11 mouse cellular contexts compared by ENCODE assay signal in genomic region chr11:96906431-96907161, GRCm38 (mm10). TPM values are rescaled to one million over a fixed set of nuclear protein-coding genes. Genes with fewer than 3 reads are reported as not detected.
DNase-seq lines count a peak whose midpoint lies in the region; ATAC-seq and TF ChIP-seq lines count a peak whose summit lies in the region.
"Had no signal": no experiment of that assay in that cellular context is flagged by ENCODE, and none has a peak within 500 bp of the region (broad histone marks: within the 10 kb centered on the region; RNA-seq: fewer than 3 reads in every experiment).

No protein-coding gene starts in this region.

- no peak for TF ChIP-seq CTCF in liver, adult 2 months (IDR thresholded peaks at IDR 0.05; ENCODE audit: low read depth, low read length)
- no peak for TF ChIP-seq CTCF in liver, postnatal 0 days (IDR thresholded peaks at IDR 0.05; ENCODE audit: low read depth)
- TF ChIP-seq CTCF in midbrain, postnatal 0 days (IDR thresholded peaks at IDR 0.05) = no peak

- no peak overlapping the region for H3K4me2 ChIP-seq in liver, postnatal 0 days (ENCODE audit: low read depth, low read length)
- H3K4me2 ChIP-seq in hindbrain, embryonic 15.5 days = no peak overlapping the region
- H3K4me2 ChIP-seq in midbrain, postnatal 0 days (ENCODE audit: low read depth, low read length, poor library complexity, severe bottlenecking) = no peak overlapping the region

- H3K27ac ChIP-seq in liver, adult 2 months (replicated peaks; ENCODE audit: insufficient read depth, low read depth, low read length) = 0 out of 2 replicates have a peak overlapping the region, but pooled peaks have one; percentile 7
- no peak overlapping the region for H3K27ac ChIP-seq in liver, postnatal 0 days (ENCODE audit: low read depth)
- peak overlapping the region; percentile 70 for H3K27ac ChIP-seq in hindbrain, embryonic 15.5 days (replicated peaks)
- no peak overlapping the region for H3K27ac ChIP-seq in midbrain, postnatal 0 days (ENCODE audit: low read depth, low read length)

- no peak for TF ChIP-seq EP300 in liver, postnatal 0 days (IDR thresholded peaks at IDR 0.05; ENCODE audit: low read depth)

- no peaks in the 10 kb centered on the region for H3K9me3 ChIP-seq in liver, postnatal 0 days (ENCODE audit: low read length)
- H3K9me3 ChIP-seq in hindbrain, embryonic 15.5 days = no peaks in the 10 kb centered on the region
- no peaks in the 10 kb centered on the region for H3K9me3 ChIP-seq in midbrain, postnatal 0 days (ENCODE audit: low read length)

- H3K9ac ChIP-seq in liver, adult 2 months (ENCODE audit: low read depth, low read length) = no peak overlapping the region
- no peak overlapping the region for H3K9ac ChIP-seq in liver, postnatal 0 days (replicated peaks)
- peak overlapping the region; percentile 8; the same call in 1 of the 2 replicates for H3K9ac ChIP-seq in hindbrain, embryonic 15.5 days
- no peak overlapping the region; the same call in 1 of the 2 replicates for H3K9ac ChIP-seq in midbrain, postnatal 0 days (replicated peaks; ENCODE audit: low read length, poor library complexity, severe bottlenecking)

- DNase-seq in liver, adult 2 months (ENCODE audit: extremely low read depth, low read depth, low spot score) = peak; percentile 57
- DNase-seq in liver, postnatal 0 days = no peak
- DNase-seq in gastrocnemius, adult 8-10 months (ENCODE audit: low spot score in 2 of 2) = peak; percentile 73 to 84
- peak; percentile 57 for DNase-seq in midbrain, postnatal 0 days (ENCODE audit: low spot score)
- no peak for DNase-seq in frontal cortex, postnatal 14 days (ENCODE audit: low spot score in 2 of 2)
- DNase-seq in adrenal gland, adult 2 months = no peak
- DNase-seq in adrenal gland, postnatal 36 days = no peak

- H3K79me2 ChIP-seq in liver, adult 2 months (ENCODE audit: control insufficient read depth, insufficient read depth, low read length) = no peaks in the 10 kb centered on the region

- no peak for TF ChIP-seq POLR2A in liver, adult 2 months (IDR thresholded peaks at IDR 0.05; ENCODE audit: extremely low read depth, insufficient read depth, low read length)

- H3K4me1 ChIP-seq in liver, adult 2 months (ENCODE audit: control insufficient read depth, insufficient read depth, low read length) = no peaks in the 10 kb centered on the region
- H3K4me1 ChIP-seq in liver, postnatal 0 days (ENCODE audit: insufficient read depth) = no peaks in the 10 kb centered on the region; the same call in 1 of the 2 replicates
- peaks cover 58% of the 10 kb centered on the region for H3K4me1 ChIP-seq in hindbrain, embryonic 15.5 days (replicated peaks)
- H3K4me1 ChIP-seq in midbrain, postnatal 0 days (ENCODE audit: insufficient read depth, low read length) = no peaks in the 10 kb centered on the region

- ATAC-seq in liver, postnatal 0 days = no peak
- no peak for ATAC-seq in hindbrain, embryonic 15.5 days (ENCODE audit: low FRiP score, low read depth)
- no peak for ATAC-seq in midbrain, postnatal 0 days (ENCODE audit: low FRiP score)
- ATAC-seq: Patski had no signal

- H3K4me3 ChIP-seq in liver, adult 2 months (ENCODE audit: insufficient read depth, low read depth, low read length) = no peak overlapping the region
- H3K4me3 ChIP-seq in liver, postnatal 0 days (ENCODE audit: low read depth, low read length) = no peak overlapping the region
- H3K4me3 ChIP-seq in hindbrain, embryonic 15.5 days = no peak overlapping the region
- no peak overlapping the region for H3K4me3 ChIP-seq in midbrain, postnatal 0 days (ENCODE audit: low read depth, low read length)
- H3K4me3 ChIP-seq: erythroblast, embryonic 14.5 days had no signal

- H3K27me3 ChIP-seq in liver, adult 2 months (ENCODE audit: control insufficient read depth, insufficient read depth, low read length) = no peaks in the 10 kb centered on the region
- H3K27me3 ChIP-seq in liver, postnatal 0 days (ENCODE audit: insufficient read depth, low read length) = no peaks in the 10 kb centered on the region
- H3K27me3 ChIP-seq in hindbrain, embryonic 15.5 days = no peaks in the 10 kb centered on the region
- H3K27me3 ChIP-seq in midbrain, postnatal 0 days (ENCODE audit: insufficient read depth, low read length) = no peaks in the 10 kb centered on the region
- H3K27me3 ChIP-seq: Patski had no signal

- 60% methylated on average over 15 of the region's 15 CpGs for WGBS in liver, adult 2 months
- whole genome bisulfite sequencing in liver, postnatal 0 days (ENCODE audit: insufficient replicate concordance) = 56% methylated on average over 15 of the region's 15 CpGs
- 21% methylated on average over 15 of the region's 15 CpGs for WGBS in hindbrain, embryonic 15.5 days
- 42% methylated on average over 15 of the region's 15 CpGs for WGBS in midbrain, postnatal 0 days

- peaks cover 11% of the 10 kb centered on the region; the same call in 1 of the 2 replicates for H3K36me3 ChIP-seq in liver, adult 2 months (ENCODE audit: control insufficient read depth, insufficient read depth, low read length)
- peaks cover 31% of the 10 kb centered on the region for H3K36me3 ChIP-seq in liver, postnatal 0 days (replicated peaks; ENCODE audit: insufficient read depth, low read length)
- H3K36me3 ChIP-seq in hindbrain, embryonic 15.5 days = peaks cover 6% of the 10 kb centered on the region; the same call in 1 of the 2 replicates
- peaks cover 12% of the 10 kb centered on the region for H3K36me3 ChIP-seq in midbrain, postnatal 0 days (ENCODE audit: insufficient read depth, low read length)

RNA-seq across cellular contexts. Expression of gene Cdk5rap3, which starts 9.7 kb away (rescaled TPM):
- total RNA-seq in liver, adult 2 months (2014; rRNA removed) = 44.1 and 52.2 TPM in 2 replicates
- polyA plus RNA-seq in liver, adult 2 months (2012; rRNA removed) = 36.6 and 50.5 TPM in 2 replicates
- 38.3 and 38.4 TPM in 2 replicates for polyA plus RNA-seq in liver, postnatal 0 days (2015; fragmentation: Nextera tagmentation; extraction: Ambion mirVana)
- 10 to 100 TPM; 23.0 to 30.7 (median 27.9) TPM for total RNA-seq in gastrocnemius, adult 8-10 months (2022)
- 81.6 and 82.8 TPM in 2 replicates for polyA plus RNA-seq in hindbrain, embryonic 15.5 days (2015; fragmentation: Nextera tagmentation; extraction: Ambion mirVana)
- 43.6 and 48.3 TPM in 2 replicates for total RNA-seq in midbrain, postnatal 0 days (2014; rRNA removed)
- polyA plus RNA-seq in midbrain, postnatal 0 days (2015; fragmentation: Nextera tagmentation; extraction: Ambion mirVana) = 83.9 and 85.1 TPM in 2 replicates
- total RNA-seq in adrenal gland, adult 2 months (2021) = 10 to 100 TPM; 39.8 to 52.9 TPM
- 32.8 and 35.4 TPM in 2 replicates for polyA plus RNA-seq in adrenal gland, adult 2 months (2012; rRNA removed)
- total RNA-seq in adrenal gland, postnatal 36 days (2021) = 10 to 100 TPM; 44.1 to 58.8 TPM

RNA-seq across cellular contexts. Expression of gene Prr15l, which starts 21.3 kb away (rescaled TPM):
- 0.34 and 0.46 TPM in 2 replicates for total RNA-seq in liver, adult 2 months (2014; rRNA removed)
- polyA plus RNA-seq in liver, adult 2 months (2012; rRNA removed) = 0.60 and 0.64 TPM in 2 replicates
- 10.1 and 13.9 TPM in 2 replicates for polyA plus RNA-seq in liver, postnatal 0 days (2015; fragmentation: Nextera tagmentation; extraction: Ambion mirVana)
- total RNA-seq in gastrocnemius, adult 8-10 months (2022) = not detected
- polyA plus RNA-seq in hindbrain, embryonic 15.5 days (2015; fragmentation: Nextera tagmentation; extraction: Ambion mirVana) = 0.35 and 0.41 TPM in 2 replicates
- 0.27 TPM in 1 of 2 replicates, not detected in the other for total RNA-seq in midbrain, postnatal 0 days (2014; rRNA removed)
- 0.51 and 0.56 TPM in 2 replicates for polyA plus RNA-seq in midbrain, postnatal 0 days (2015; fragmentation: Nextera tagmentation; extraction: Ambion mirVana)
- under 1 TPM; 0.52 to 0.66 TPM for total RNA-seq in adrenal gland, adult 2 months (2021)
- not detected in 2 replicates for polyA plus RNA-seq in adrenal gland, adult 2 months (2012; rRNA removed)
- under 1 TPM; 0.16 to 0.66 TPM for total RNA-seq in adrenal gland, postnatal 36 days (2021)

RNA-seq across cellular contexts. Expression of gene Pnpo, which starts 37.2 kb away (rescaled TPM):
- 113 and 126 TPM in 2 replicates for total RNA-seq in liver, adult 2 months (2014; rRNA removed)
- 170 and 175 TPM in 2 replicates for polyA plus RNA-seq in liver, adult 2 months (2012; rRNA removed)
- 271 and 273 TPM in 2 replicates for polyA plus RNA-seq in liver, postnatal 0 days (2015; fragmentation: Nextera tagmentation; extraction: Ambion mirVana)
- 1 to 10 TPM; 7.4 to 9.3 (median 8.0) TPM for total RNA-seq in gastrocnemius, adult 8-10 months (2022)
- polyA plus RNA-seq in hindbrain, embryonic 15.5 days (2015; fragmentation: Nextera tagmentation; extraction: Ambion mirVana) = 30.4 and 32.5 TPM in 2 replicates
- total RNA-seq in midbrain, postnatal 0 days (2014; rRNA removed) = 26.9 and 28.6 TPM in 2 replicates
- 36.8 and 37.4 TPM in 2 replicates for polyA plus RNA-seq in midbrain, postnatal 0 days (2015; fragmentation: Nextera tagmentation; extraction: Ambion mirVana)
- 10 to 100 TPM; 29.3 to 37.4 TPM for total RNA-seq in adrenal gland, adult 2 months (2021)
- 43.0 and 52.9 TPM in 2 replicates for polyA plus RNA-seq in adrenal gland, adult 2 months (2012; rRNA removed)
- total RNA-seq in adrenal gland, postnatal 36 days (2021) = 10 to 100 TPM; 29.6 to 34.2 TPM

RNA-seq across cellular contexts. Expression of gene Copz2, which starts 56.9 kb away (rescaled TPM):
- 17.2 and 20.7 TPM in 2 replicates for total RNA-seq in liver, adult 2 months (2014; rRNA removed)
- 43.5 and 48.2 TPM in 2 replicates for polyA plus RNA-seq in liver, adult 2 months (2012; rRNA removed)
- polyA plus RNA-seq in liver, postnatal 0 days (2015; fragmentation: Nextera tagmentation; extraction: Ambion mirVana) = 51.0 and 55.5 TPM in 2 replicates
- 10 to 100 TPM; 22.9 to 30.1 (median 24.3) TPM for total RNA-seq in gastrocnemius, adult 8-10 months (2022)
- polyA plus RNA-seq in hindbrain, embryonic 15.5 days (2015; fragmentation: Nextera tagmentation; extraction: Ambion mirVana) = 21.9 and 25.9 TPM in 2 replicates
- 12.7 and 12.9 TPM in 2 replicates for total RNA-seq in midbrain, postnatal 0 days (2014; rRNA removed)
- 16.7 and 20.3 TPM in 2 replicates for polyA plus RNA-seq in midbrain, postnatal 0 days (2015; fragmentation: Nextera tagmentation; extraction: Ambion mirVana)
- total RNA-seq in adrenal gland, adult 2 months (2021) = 10 to 100 TPM; 57.1 to 76.8 TPM
- polyA plus RNA-seq in adrenal gland, adult 2 months (2012; rRNA removed) = 90.7 and 107 TPM in 2 replicates
- 10 to 100 TPM; 57.4 to 63.3 TPM for total RNA-seq in adrenal gland, postnatal 36 days (2021)
- total RNA-seq: neutrophil, adult 5-6 weeks had no signal

Comparison
In these comparisons a context has a peak if more than half of its experiments do, and no peak if none do; other contexts are left out.
1. DNase-seq: peak in liver, adult 2 months (single experiment), gastrocnemius, adult 8-10 months (2 of 2) and midbrain, postnatal 0 days (single experiment); none in liver, postnatal 0 days (single experiment), frontal cortex, postnatal 14 days (0 of 2), adrenal gland, adult 2 months (single experiment) and adrenal gland, postnatal 36 days (0 of 2).
2. H3K27ac ChIP-seq: peak in liver, adult 2 months (single experiment) and hindbrain, embryonic 15.5 days (single experiment); none in liver, postnatal 0 days (single experiment) and midbrain, postnatal 0 days (single experiment).